ENCODE assay signal across 8 mouse cellular contexts in genomic region chr5:57899018-57899614, GRCm38 (mm10).
DNase-seq lines count a peak whose midpoint lies in the region; ATAC-seq lines count a peak whose summit lies in the region.
"Had no signal": no experiment of that assay in that cellular context is flagged by ENCODE, and none has a peak within 500 bp of the region (broad histone marks: within the 10 kb centered on the region; RNA-seq: fewer than 3 reads in every experiment).

No protein-coding gene starts in this region.

- ATAC-seq in erythroid progenitor cell, adult 5-6 weeks (replicated peaks; ENCODE audit: low FRiP score, poor library complexity, severe bottlenecking), result peak; percentile 98
- peak; percentile 95 for ATAC-seq in liver, embryonic 12.5 days
- ATAC-seq in forebrain, embryonic 16.5 days, result no peak
- no peak for ATAC-seq in forebrain, embryonic 14.5 days
- no peak for ATAC-seq in forebrain, embryonic 15.5 days (replicated peaks)

- H3K27me3 ChIP-seq in liver, embryonic 12.5 days (replicated peaks), result no peaks in the 10 kb centered on the region
- no peaks in the 10 kb centered on the region for H3K27me3 ChIP-seq in forebrain, embryonic 16.5 days (replicated peaks; ENCODE audit: control insufficient read depth, insufficient read depth, low read length)
- no peaks in the 10 kb centered on the region for H3K27me3 ChIP-seq in forebrain, embryonic 14.5 days (replicated peaks; ENCODE audit: control insufficient read depth, insufficient read depth, low read length)
- H3K27me3 ChIP-seq in forebrain, embryonic 15.5 days, result no peaks in the 10 kb centered on the region
- H3K27me3 ChIP-seq: stomach, embryonic 15.5 days had no signal

- WGBS in liver, embryonic 12.5 days (ENCODE audit: insufficient replicate concordance), result 21% methylated on average over 7 of the region's 7 CpGs
- WGBS in forebrain, embryonic 16.5 days, result 69% methylated on average over 7 of the region's 7 CpGs
- WGBS in forebrain, embryonic 14.5 days, result 79% methylated on average over 7 of the region's 7 CpGs
- 72% methylated on average over 7 of the region's 7 CpGs for WGBS in forebrain, embryonic 15.5 days

- H3K27ac ChIP-seq in liver, embryonic 12.5 days, result no peak overlapping the region
- no peak overlapping the region for H3K27ac ChIP-seq in forebrain, embryonic 16.5 days (ENCODE audit: low read length)
- no peak overlapping the region for H3K27ac ChIP-seq in forebrain, embryonic 14.5 days (ENCODE audit: low read depth, low read length)
- H3K27ac ChIP-seq in forebrain, embryonic 15.5 days (replicated peaks), result no peak overlapping the region
- H3K27ac ChIP-seq: stomach, embryonic 15.5 days had no signal

- peak; percentile 40 to 53 for DNase-seq in right cerebral cortex, adult 2 months (ENCODE audit: low spot score in 2 of 2)
- DNase-seq in right cerebral cortex, postnatal 14 days, result no peak
- DNase-seq in forebrain, embryonic 14.5 days (ENCODE audit: low spot score), result no peak

- H3K4me3 ChIP-seq in liver, embryonic 12.5 days, result no peak overlapping the region
- no peak overlapping the region for H3K4me3 ChIP-seq in forebrain, embryonic 16.5 days (replicated peaks; ENCODE audit: low read length)
- no peak overlapping the region for H3K4me3 ChIP-seq in forebrain, embryonic 14.5 days (ENCODE audit: low read depth, low read length)
- H3K4me3 ChIP-seq in forebrain, embryonic 15.5 days, result no peak overlapping the region
- H3K4me3 ChIP-seq: stomach, embryonic 15.5 days had no signal

- no peaks in the 10 kb centered on the region for H3K36me3 ChIP-seq in liver, embryonic 12.5 days
- H3K36me3 ChIP-seq in forebrain, embryonic 16.5 days (ENCODE audit: control insufficient read depth, insufficient read depth), result no peaks in the 10 kb centered on the region
- H3K36me3 ChIP-seq in forebrain, embryonic 14.5 days (ENCODE audit: control insufficient read depth, insufficient read depth, low read length), result no peaks in the 10 kb centered on the region
- H3K36me3 ChIP-seq in forebrain, embryonic 15.5 days, result no peaks in the 10 kb centered on the region
- H3K36me3 ChIP-seq: stomach, embryonic 15.5 days had no signal

- H3K4me1 ChIP-seq in liver, embryonic 12.5 days, result peaks cover 13% of the 10 kb centered on the region
- H3K4me1 ChIP-seq in forebrain, embryonic 16.5 days (replicated peaks; ENCODE audit: control insufficient read depth, insufficient read depth, low read length), result no peaks in the 10 kb centered on the region
- H3K4me1 ChIP-seq in forebrain, embryonic 14.5 days (ENCODE audit: control insufficient read depth, insufficient read depth, low read length), result no peaks in the 10 kb centered on the region
- no peaks in the 10 kb centered on the region for H3K4me1 ChIP-seq in forebrain, embryonic 15.5 days
- H3K4me1 ChIP-seq: stomach, embryonic 15.5 days had no signal

- no peaks in the 10 kb centered on the region for H3K9me3 ChIP-seq in liver, embryonic 12.5 days (replicated peaks)
- no peaks in the 10 kb centered on the region for H3K9me3 ChIP-seq in forebrain, embryonic 16.5 days (ENCODE audit: control insufficient read depth, low read length)
- no peaks in the 10 kb centered on the region for H3K9me3 ChIP-seq in forebrain, embryonic 14.5 days (replicated peaks; ENCODE audit: control insufficient read depth, low read length)
- no peaks in the 10 kb centered on the region for H3K9me3 ChIP-seq in forebrain, embryonic 15.5 days
- H3K9me3 ChIP-seq: stomach, embryonic 15.5 days had no signal

- H3K9ac ChIP-seq in liver, embryonic 12.5 days, result no peak overlapping the region
- no peak overlapping the region for H3K9ac ChIP-seq in forebrain, embryonic 16.5 days (replicated peaks; ENCODE audit: low read depth, low read length)
- H3K9ac ChIP-seq in forebrain, embryonic 14.5 days (ENCODE audit: low read length), result no peak overlapping the region
- H3K9ac ChIP-seq in forebrain, embryonic 15.5 days (replicated peaks), result no peak overlapping the region
- H3K9ac ChIP-seq: stomach, embryonic 15.5 days had no signal

- peak overlapping the region; percentile 48 for H3K4me2 ChIP-seq in liver, embryonic 12.5 days
- no peak overlapping the region for H3K4me2 ChIP-seq in forebrain, embryonic 16.5 days (ENCODE audit: low read length)
- H3K4me2 ChIP-seq in forebrain, embryonic 14.5 days (ENCODE audit: low read length), result no peak overlapping the region
- H3K4me2 ChIP-seq in forebrain, embryonic 15.5 days (replicated peaks), result no peak overlapping the region
- H3K4me2 ChIP-seq: stomach, embryonic 15.5 days had no signal

Comparison
In these comparisons a context has a peak if more than half of its experiments do, and no peak if none do; other contexts are left out.
1. DNase-seq: peak in right cerebral cortex, adult 2 months (2 of 2); none in right cerebral cortex, postnatal 14 days (single experiment) and forebrain, embryonic 14.5 days (single experiment).
2. ATAC-seq: peak in erythroid progenitor cell, adult 5-6 weeks (single experiment) and liver, embryonic 12.5 days (single experiment); none in forebrain, embryonic 16.5 days (single experiment), forebrain, embryonic 14.5 days (single experiment) and forebrain, embryonic 15.5 days (single experiment).